Comparison of ENCODE assay signal across 17 mouse cellular contexts in the genomic region with DNA sequence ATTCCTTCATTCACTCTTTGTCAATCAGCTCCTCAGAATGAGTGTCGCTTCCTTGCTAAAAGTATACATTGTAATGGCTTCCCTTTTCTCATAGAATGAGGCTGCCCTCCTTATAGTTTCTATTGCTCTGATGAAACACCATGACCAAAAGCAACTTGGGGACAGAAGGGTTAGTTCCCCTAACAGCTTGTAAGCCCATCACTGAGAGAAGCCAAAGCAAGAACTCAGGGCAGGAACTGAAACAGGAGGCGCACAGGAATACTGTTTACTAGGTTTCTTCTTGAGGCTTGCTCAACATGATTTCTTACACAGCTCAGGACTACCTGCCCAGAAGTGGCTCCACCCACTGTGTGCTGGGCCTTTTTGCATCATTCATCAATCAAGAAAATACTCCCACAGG.
"Had no signal": no experiment of that assay in that cellular context is flagged by ENCODE, and none has a peak within 500 bp of the region (broad histone marks: within the 10 kb centered on the region; RNA-seq: fewer than 3 reads in every experiment).

No protein-coding gene starts in this region.

- H3K9me3 ChIP-seq: liver, embryonic 12.5 days; midbrain, embryonic 10.5 days; midbrain, embryonic 12.5 days; neural tube, embryonic 13.5 days; neural tube, embryonic 15.5 days; stomach, embryonic 15.5 days had no signal

- DNase-seq: lung, adult 18-20 months; lung, embryonic 14.5 days; lung, postnatal 10 days; lung, postnatal 4 days; midbrain, embryonic 14.5 days; thymus, adult 18-20 months; thymus, postnatal 25 days had no signal

- H3K27ac ChIP-seq: liver, embryonic 12.5 days; liver, embryonic 14.5 days; midbrain, embryonic 10.5 days; midbrain, embryonic 12.5 days; neural tube, embryonic 13.5 days; neural tube, embryonic 15.5 days; stomach, embryonic 15.5 days; stomach, postnatal 0 days had no signal

- H3K27me3 ChIP-seq: liver, embryonic 12.5 days; midbrain, embryonic 12.5 days; neural tube, embryonic 13.5 days; neural tube, embryonic 15.5 days; stomach, embryonic 15.5 days had no signal

- ATAC-seq: liver, embryonic 12.5 days; midbrain, embryonic 16.5 days had no signal

- H3K4me3 ChIP-seq: liver, embryonic 12.5 days; midbrain, embryonic 10.5 days; midbrain, embryonic 12.5 days; myocyte; neural tube, embryonic 13.5 days; neural tube, embryonic 15.5 days; stomach, embryonic 15.5 days had no signal

- H3K36me3 ChIP-seq: liver, embryonic 12.5 days; midbrain, embryonic 10.5 days; midbrain, embryonic 12.5 days; neural tube, embryonic 13.5 days; neural tube, embryonic 15.5 days; stomach, embryonic 15.5 days had no signal

- H3K4me1 ChIP-seq: liver, embryonic 12.5 days had no signal
